Mouse (Mus musculus) bone marrow, adult 2 months (tissue): ENCODE measurements around the gene Odaph.

Experiments used
- CTCF ChIP-seq: fragments of 200-500 bp; IDR thresholded peaks from 2 replicates; pipeline ENCODE4 v1.5.1; 2011; ENCODE audit warnings: low read length, control low read depth; ENCODE audit not compliant: control insufficient read depth, insufficient read depth
- POLR2A ChIP-seq: fragments of 200-500 bp; IDR thresholded peaks from 2 replicates; pipeline ENCODE4 v1.6.1; 2011; ENCODE audit warnings: low read depth, mild to moderate bottlenecking, control low read depth, low read length, borderline replicate concordance; ENCODE audit not compliant: control insufficient read depth

DNA sequence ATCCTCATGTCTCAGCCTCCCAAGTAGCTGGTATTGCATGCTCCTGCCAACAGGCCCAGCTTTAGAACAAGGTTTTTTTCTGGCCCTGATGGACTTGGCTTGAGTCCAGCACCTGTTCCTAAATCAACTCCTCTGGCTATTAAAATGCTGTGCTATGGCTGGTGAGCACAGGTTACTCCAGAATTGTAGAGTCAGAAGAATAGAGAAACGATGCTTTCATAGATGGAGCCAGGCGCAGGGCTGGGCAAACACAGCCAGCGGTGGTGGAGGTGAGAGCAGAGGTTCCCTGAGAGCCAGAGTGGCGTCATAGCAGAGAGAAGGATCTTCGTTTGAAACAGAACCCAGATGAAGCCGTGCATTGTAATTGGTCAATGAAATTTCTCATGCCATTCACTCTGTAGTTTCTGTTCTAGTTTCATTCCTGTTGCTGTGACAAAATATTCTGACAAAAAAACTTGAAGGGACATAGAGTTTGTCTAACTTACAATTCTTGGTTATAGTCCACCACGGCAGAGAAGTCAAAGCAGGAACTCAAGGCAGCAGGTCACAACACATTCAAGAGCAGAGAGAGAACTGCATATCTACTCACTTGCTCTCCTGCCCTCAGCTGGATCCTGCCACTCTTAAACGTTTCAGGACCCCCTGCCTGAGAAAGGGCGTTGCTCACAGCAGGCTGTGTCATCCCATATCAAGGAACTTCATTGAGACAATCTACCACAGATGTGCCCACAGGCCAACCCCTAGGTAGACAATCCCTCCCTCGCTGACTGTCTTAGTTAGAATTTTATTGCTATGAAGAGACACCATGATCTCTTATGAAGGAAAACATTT lies 10.5 kb upstream of the Odaph start:
- no peak for TF ChIP-seq CTCF
- TF ChIP-seq POLR2A, result no peak
